Mouse (Mus musculus): Measurements from ENCODE around the gene Rims3.

- no peak for TF ChIP-seq CTCF (conservative IDR thresholded peaks at IDR 0.05; ENCODE audit: insufficient read depth, insufficient read length, low read depth, low read length)
- no peak for TF ChIP-seq POLR2A (IDR thresholded peaks at IDR 0.05; ENCODE audit: low read depth, low read length)
These were observed 40.6 kb downstream of the Rims3 start for GRCm38 (mm10) chr4:120895226-120895625.

Measured in kidney, adult 2 months (tissue).